Mouse (Mus musculus) stomach, postnatal 0 days (tissue): ENCODE results near the gene Nptx2.

Source experiments
- CTCF ChIP-seq: IDR thresholded peaks from 2 replicates; pipeline ENCODE4 v1.5.1; 2016; ENCODE audit warnings: antibody characterized with exemption, low read depth, mild to moderate bottlenecking, moderate library complexity
- EP300 ChIP-seq: optimal IDR thresholded peaks from 2 replicates; pipeline ENCODE3; 2016; ENCODE audit warnings: antibody characterized with exemption

- TF ChIP-seq CTCF (no peak), EP300 (no peak)
Measured at GRCm38 (mm10) chr5:144591248-144591880, 45.7 kb downstream of the Nptx2 start.
